Mouse (Mus musculus) cerebellum, adult 2 months (tissue): Measurements from ENCODE around the gene Slc5a1.

Experiments
- CTCF ChIP-seq: fragments of 200-500 bp; IDR thresholded peaks from 2 replicates; pipeline ENCODE4 v1.5.1; 2011; ENCODE audit warnings: low read depth, mild to moderate bottlenecking, control low read depth, low read length, moderate library complexity, borderline replicate concordance; ENCODE audit not compliant: insufficient read depth
- POLR2A ChIP-seq: fragments of 200-500 bp; IDR thresholded peaks from 2 replicates; pipeline ENCODE4 v1.6.1; 2011; ENCODE audit warnings: low read length, control low read depth, borderline replicate concordance; ENCODE audit not compliant: insufficient read depth

DNA sequence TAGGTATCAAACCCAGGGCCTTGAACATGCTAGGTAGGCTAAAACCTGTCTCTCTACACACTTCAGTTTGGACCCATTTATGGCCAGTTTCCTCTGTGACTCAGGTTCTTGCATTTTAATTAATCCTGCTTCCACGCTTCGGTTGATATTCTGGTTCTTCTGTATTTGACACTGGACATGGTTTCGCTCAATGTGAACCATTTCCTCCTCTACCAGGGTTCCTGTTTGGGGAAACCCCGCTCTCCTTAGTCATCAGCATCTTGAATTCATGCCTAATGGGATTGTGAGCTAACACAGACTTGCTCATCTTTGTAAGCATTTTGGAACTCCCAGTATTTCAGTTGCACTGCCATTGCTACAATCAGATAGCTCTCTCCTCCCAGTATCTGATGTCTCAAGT, 8.7 kb upstream of the Slc5a1 start:
- TF ChIP-seq CTCF (no peak), POLR2A (no peak)
